Mouse (Mus musculus) liver, embryonic 11.5 days (tissue): ENCODE data around the gene Zfp639. TPM values are rescaled to one million over a fixed set of nuclear protein-coding genes. Genes with fewer than 3 reads are reported as not detected.

Experiments used
- ATAC-seq: fragments of 200-750 bp; cut with Nextera tagmentation; replicated peaks from 2 replicates; pipeline ENCODE4 v1.8.0; 2017; ENCODE audit warnings: moderate number of reproducible peaks, mild to moderate bottlenecking, moderate TSS enrichment, moderate library complexity; ENCODE audit not compliant: low FRiP score
- DNase-seq: peaks from one replicate; pipeline ENCODE4 v3.0.0-alpha.2; 2017; ENCODE audit warnings: low spot score
- H3K27ac ChIP-seq: fragments of 300-500 bp; sonication (generic); 2 replicates; pipeline ENCODE4 v1.5.1; 2014; ENCODE audit warnings: mild to moderate bottlenecking, low read depth, low read length, control low read depth
- H3K27me3 ChIP-seq: fragments of 300-500 bp; sonication (generic); replicated peaks from 2 replicates; pipeline ENCODE4 v1.6.1; 2014; ENCODE audit warnings: low read length, mixed read lengths; ENCODE audit not compliant: control insufficient read depth, insufficient read depth
- H3K36me3 ChIP-seq: fragments of 300-500 bp; sonication (generic); 2 replicates; pipeline ENCODE4 v1.6.1; 2014; ENCODE audit warnings: mild to moderate bottlenecking, low read length, moderate library complexity, mixed read lengths; ENCODE audit not compliant: control insufficient read depth, insufficient read depth
- H3K4me1 ChIP-seq: fragments of 300-500 bp; sonication (generic); replicated peaks from 2 replicates; pipeline ENCODE4 v1.6.1; 2014; ENCODE audit warnings: low read length, mixed read lengths; ENCODE audit not compliant: control insufficient read depth, insufficient read depth
- H3K4me2 ChIP-seq: fragments of 300-500 bp; sonication (generic); 2 replicates; pipeline ENCODE4 v1.6.1; 2014; ENCODE audit warnings: mild to moderate bottlenecking, control low read depth, moderate library complexity
- H3K4me3 ChIP-seq: fragments of 300-500 bp; sonication (generic); 2 replicates; pipeline ENCODE4 v1.5.1; 2014; ENCODE audit warnings: low read depth, low read length, control low read depth
- H3K9ac ChIP-seq: fragments of 300-500 bp; sonication (generic); 2 replicates; pipeline ENCODE4 v1.6.1; 2014; ENCODE audit warnings: low read depth, low read length, control low read depth
- H3K9me3 ChIP-seq: fragments of 300-500 bp; sonication (generic); 2 replicates; pipeline ENCODE4 v1.6.1; 2016; ENCODE audit warnings: low read length, inconsistent platforms, mixed read lengths; ENCODE audit not compliant: control insufficient read depth
- WGBS: fragments of 180-500 bp; shearing (Covaris S2); extraction: QIAGEN DNeasy Blood & Tissue Kit; methylation state at CpG from one replicate; pipeline ENCODE4 v1.1.7; 2014; 5-methylcytosine and 5-hydroxymethylcytosine counted together
- polyA plus RNA-seq: library from polyadenylated mRNA; unstranded; fragments of >200 nt; fragmentation: Nextera tagmentation; extraction: Ambion mirVana; gene quantifications from 2 replicates; pipeline ENCODE4 v1.2.1, GENCODE M21; 2014

Zfp639 gene
- polyA plus RNA-seq, 1 experiment from 2014 or later: 56.5 TPM

DNA sequence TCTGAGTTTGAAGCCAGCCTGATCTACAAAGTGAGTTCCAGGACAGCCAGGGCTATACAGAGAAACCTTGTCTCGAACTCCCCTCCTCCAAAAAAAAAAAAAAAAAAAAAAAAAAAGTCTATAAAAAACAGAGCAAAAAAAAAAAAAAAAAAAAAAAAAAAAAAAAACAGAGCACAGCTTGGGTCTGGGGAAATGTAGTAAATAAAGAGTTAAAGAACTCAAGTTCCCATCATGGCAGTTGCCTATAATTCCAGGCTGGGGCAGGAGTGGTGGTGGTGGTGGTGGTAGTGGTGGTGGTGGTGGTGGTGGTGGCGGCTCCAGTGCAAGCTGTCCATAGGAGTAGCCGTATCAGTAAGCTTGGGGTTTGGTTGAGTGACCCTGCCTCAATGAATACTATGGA, 27.0 kb upstream of the Zfp639 start:
- Histone ChIP-seq H3K36me3 (no peaks in the 10 kb centered on the region), H3K27ac (no peak overlapping the region), H3K4me3 (no peak overlapping the region), H3K9ac (no peak overlapping the region), H3K9me3 (no peaks in the 10 kb centered on the region), H3K4me2 (no peak overlapping the region), H3K4me1 (no peaks in the 10 kb centered on the region), H3K27me3 (no peaks in the 10 kb centered on the region)
- ATAC-seq (no peak), DNase-seq (no peak)
- WGBS: 64% methylated on average over 3 of the region's 3 CpGs

DNA sequence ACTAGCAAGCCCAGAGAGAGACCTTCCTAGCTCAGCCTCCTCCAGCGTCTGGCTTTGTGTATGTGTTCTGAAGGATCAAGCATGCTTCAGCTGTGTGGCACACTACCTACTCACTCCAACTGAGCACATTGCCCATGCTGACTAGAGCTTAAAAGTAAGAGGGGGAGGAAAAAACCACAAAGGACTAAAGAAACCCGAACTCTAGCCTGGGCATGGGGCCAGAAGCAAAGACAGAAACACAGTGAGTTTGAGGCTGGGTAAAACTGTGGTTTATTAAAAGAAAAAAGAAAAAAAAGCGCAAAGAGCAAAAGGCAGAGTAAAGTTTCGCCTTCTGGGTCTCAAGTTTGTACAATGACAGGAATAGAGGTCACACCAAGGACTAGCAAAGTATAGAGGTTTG, 23.5 kb upstream of the Zfp639 start:
- 68% methylated on average over 4 of the region's 4 CpGs for WGBS
- Histone ChIP-seq H3K36me3 (no peaks in the 10 kb centered on the region), H3K4me2 (no peak overlapping the region), H3K9ac (no peak overlapping the region), H3K9me3 (no peaks in the 10 kb centered on the region), H3K27me3 (no peaks in the 10 kb centered on the region), H3K27ac (no peak overlapping the region), H3K4me1 (no peaks in the 10 kb centered on the region), H3K4me3 (no peak overlapping the region)
- no peak for ATAC-seq
- no peak for DNase-seq

DNA sequence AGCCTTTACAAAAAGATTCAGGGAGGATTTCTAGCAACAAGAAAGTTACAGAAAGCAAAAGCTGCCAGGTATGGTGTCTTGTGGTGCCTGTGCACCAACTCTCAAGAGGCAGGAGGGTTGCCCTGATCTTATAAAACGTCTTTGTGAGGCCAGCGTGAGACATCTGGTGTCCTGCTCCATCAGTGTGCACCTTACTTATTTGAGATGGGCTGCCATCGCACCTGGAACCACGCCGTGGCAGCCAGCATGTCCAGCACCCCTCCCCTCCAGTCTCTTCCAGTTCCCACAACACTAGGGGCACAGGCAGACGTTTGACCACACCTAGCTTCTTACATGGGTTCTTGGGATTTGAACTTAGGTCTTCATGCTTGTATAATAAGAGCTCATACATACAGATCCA, 21.9 kb upstream of the Zfp639 start:
- ATAC-seq: no peak
- no peak for DNase-seq
- no peak overlapping the region for H3K4me3 ChIP-seq
- 72% methylated on average over 6 of the region's 6 CpGs for WGBS
- H3K4me1 ChIP-seq: no peaks in the 10 kb centered on the region
- H3K4me2 ChIP-seq: no peak overlapping the region
- H3K36me3 ChIP-seq: no peaks in the 10 kb centered on the region
- no peak overlapping the region for H3K27ac ChIP-seq
- H3K9ac ChIP-seq: no peak overlapping the region
- no peaks in the 10 kb centered on the region for H3K27me3 ChIP-seq
- H3K9me3 ChIP-seq: no peaks in the 10 kb centered on the region

DNA sequence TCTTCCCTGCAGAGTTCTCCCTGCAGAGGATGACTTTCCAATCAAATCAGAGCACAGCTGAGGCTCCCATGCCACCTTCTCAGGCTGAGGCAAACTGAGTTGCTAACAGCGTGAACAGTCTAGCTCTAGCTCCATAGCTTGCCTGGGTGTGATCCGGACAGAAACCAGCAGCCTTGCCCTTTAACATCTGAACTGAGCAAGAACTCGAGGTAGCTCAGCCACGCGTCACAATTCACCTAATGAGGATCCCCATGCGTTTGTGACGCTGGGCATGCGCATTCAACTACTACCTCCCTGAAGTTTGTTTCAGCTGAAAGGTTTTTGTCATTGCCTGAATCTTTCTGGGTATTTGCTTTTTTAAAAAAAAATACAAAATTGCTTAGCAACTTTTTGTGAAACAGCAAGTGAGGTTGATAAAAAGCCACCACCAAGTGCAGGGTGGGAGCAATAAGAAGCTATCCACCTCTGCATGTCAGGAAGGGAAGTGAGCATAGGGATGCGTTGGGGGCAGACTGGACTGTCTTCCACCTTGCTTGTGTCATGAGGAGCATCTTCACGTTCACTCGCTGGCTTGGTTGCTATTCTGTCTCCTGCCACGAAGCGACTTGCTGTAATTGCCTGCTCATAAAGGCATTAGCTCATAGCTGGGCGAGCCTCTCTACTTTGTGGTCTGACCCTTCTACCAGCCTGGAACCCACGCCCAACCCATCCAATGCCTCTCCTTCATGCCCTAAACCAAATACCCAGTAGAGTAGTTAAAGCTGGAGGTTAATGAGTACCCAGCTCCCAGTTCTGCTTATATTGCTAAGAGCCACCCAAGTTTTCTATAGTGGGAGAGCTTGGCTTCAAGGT, 19.8 kb upstream of the Zfp639 start:
- ATAC-seq (no peak), DNase-seq (no peak)
- H3K4me1 ChIP-seq: no peaks in the 10 kb centered on the region
- WGBS: 75% methylated on average over 15 of the region's 15 CpGs
- no peaks in the 10 kb centered on the region for H3K9me3 ChIP-seq
- no peaks in the 10 kb centered on the region for H3K36me3 ChIP-seq
- no peak overlapping the region for H3K9ac ChIP-seq
- no peaks in the 10 kb centered on the region for H3K27me3 ChIP-seq
- no peak overlapping the region for H3K4me2 ChIP-seq
- H3K27ac ChIP-seq: no peak overlapping the region
- H3K4me3 ChIP-seq: no peak overlapping the region

DNA sequence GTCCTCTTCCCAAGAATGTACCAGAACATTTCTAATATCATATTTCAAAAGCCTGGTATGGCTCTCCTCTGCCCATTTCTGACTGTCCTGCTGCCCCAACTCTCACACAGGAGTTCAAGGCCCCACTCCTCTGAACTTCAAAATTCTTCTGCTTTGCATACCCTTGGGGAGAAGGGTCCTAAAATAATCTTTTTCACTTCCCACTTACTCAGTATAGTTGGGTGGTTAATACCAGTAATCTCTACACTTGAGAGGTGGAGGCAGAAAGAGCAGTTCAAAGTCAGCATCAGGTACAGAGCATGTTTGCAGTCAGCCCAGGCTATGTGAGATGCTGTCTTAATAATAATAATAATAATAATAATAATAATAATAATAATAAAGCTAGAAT, 19.1 kb upstream of the Zfp639 start:
- no peaks in the 10 kb centered on the region for H3K9me3 ChIP-seq
- ATAC-seq (no peak), DNase-seq (no peak)
- no peak overlapping the region for H3K27ac ChIP-seq
- H3K9ac ChIP-seq: no peak overlapping the region
- no peaks in the 10 kb centered on the region for H3K36me3 ChIP-seq
- H3K4me3 ChIP-seq: no peak overlapping the region
- no peaks in the 10 kb centered on the region for H3K27me3 ChIP-seq
- H3K4me1 ChIP-seq: no peaks in the 10 kb centered on the region
- no peak overlapping the region for H3K4me2 ChIP-seq

DNA sequence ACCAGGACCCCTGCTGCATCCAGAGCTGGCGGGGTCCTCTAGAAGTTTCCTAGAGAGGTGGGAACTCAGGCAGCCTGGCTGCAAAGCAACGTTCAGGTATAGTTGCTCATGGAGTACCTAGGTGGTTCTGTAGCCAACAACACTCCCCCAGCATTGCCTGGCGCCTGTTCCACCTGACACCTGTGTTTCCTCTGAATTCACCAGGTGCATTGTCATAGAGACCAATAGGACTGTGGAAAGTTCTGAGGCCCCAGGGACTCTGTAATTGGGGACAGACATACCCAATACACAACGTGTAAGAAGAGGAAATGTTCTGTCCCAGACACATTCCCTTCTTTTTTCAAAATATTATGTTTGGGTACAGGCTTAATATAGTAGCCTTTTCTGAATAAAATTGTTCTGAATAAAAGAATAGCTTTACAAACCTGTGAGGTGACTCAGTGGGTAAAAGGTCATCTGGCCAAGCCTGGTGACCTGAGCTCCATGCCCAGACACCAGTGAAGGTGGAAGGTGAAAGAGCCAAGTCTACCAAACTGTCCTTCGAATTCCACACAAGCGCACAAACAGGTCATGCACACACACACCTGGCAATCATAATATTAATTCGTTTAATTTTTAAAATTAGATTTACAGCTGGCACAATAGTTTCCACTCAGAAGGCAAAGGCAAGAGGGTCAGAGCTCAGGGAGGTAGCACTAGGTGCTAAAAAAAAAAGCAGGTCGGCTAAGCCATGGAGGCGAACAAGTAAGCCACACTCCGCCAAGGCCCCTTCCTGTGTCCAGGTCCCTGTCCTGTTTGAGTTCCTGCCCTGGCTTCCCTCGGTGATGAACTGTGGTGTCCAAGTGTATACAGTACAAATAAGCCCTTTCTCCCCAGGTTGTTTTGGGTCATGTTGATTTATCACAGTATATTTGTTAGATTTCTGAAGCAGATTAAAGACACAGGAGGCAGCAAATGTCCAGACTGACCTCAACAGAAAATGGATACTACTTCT, 17.7 kb upstream of the Zfp639 start, which contains the start of gene Kcnmb3:
Gene Kcnmb3, minus strand, starts transcription at position 135 of the 994 bp plus-strand sequence.
- Histone ChIP-seq H3K9ac (no peak within 1 kb of the TSS), H3K4me1 (no peaks in the 10 kb centered on the region), H3K27ac (no peak within 1 kb of the TSS), H3K4me2 (no peak within 1 kb of the TSS), H3K27me3 (no peaks in the 10 kb centered on the region), H3K4me3 (no peak within 1 kb of the TSS), H3K9me3 (no peaks in the 10 kb centered on the region), H3K36me3 (no peaks in the 10 kb centered on the region)
- no peak for DNase-seq
- 69% methylated on average over 11 of the region's 11 CpGs for WGBS
- ATAC-seq: no peak

DNA sequence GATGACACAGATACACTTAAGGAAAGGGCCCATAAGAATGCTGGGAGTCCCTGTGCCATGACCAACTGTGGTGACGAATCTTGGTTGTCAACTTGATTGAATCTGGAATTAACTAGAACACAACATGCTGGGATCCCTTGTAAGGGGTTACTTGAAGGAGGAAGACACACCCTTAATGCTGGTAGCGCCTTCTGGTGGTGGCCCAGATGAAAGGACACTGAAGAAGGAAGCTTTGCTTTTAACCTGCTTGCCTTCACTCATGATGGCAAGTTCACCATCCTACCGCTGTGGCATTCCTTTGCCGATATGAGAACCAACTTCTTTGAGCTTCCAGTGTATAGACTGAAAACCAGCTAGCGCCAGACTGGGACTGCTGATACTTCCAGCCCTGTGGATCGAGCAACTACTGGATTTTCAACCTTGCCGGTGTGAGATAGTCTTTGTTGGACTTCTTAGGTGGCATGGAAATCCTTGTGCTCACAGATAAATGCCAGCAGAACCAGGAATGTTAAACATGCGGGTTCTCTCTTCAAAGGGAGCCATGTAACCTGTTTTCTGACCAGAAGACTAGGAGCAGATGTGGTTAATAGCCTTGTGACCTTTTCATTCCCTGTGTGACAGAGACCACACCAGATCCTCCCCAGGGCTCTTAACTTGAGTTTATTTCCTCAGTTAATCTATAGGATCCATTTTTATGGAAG, 15.5 kb upstream of the Zfp639 start:
- Histone ChIP-seq H3K9ac (no peak overlapping the region), H3K27me3 (no peaks in the 10 kb centered on the region), H3K4me1 (no peaks in the 10 kb centered on the region), H3K27ac (no peak overlapping the region), H3K36me3 (no peaks in the 10 kb centered on the region), H3K9me3 (no peaks in the 10 kb centered on the region), H3K4me2 (no peak overlapping the region), H3K4me3 (no peak overlapping the region)
- WGBS: 73% methylated on average over 8 of the region's 8 CpGs
- ATAC-seq (no peak), DNase-seq (no peak)

DNA sequence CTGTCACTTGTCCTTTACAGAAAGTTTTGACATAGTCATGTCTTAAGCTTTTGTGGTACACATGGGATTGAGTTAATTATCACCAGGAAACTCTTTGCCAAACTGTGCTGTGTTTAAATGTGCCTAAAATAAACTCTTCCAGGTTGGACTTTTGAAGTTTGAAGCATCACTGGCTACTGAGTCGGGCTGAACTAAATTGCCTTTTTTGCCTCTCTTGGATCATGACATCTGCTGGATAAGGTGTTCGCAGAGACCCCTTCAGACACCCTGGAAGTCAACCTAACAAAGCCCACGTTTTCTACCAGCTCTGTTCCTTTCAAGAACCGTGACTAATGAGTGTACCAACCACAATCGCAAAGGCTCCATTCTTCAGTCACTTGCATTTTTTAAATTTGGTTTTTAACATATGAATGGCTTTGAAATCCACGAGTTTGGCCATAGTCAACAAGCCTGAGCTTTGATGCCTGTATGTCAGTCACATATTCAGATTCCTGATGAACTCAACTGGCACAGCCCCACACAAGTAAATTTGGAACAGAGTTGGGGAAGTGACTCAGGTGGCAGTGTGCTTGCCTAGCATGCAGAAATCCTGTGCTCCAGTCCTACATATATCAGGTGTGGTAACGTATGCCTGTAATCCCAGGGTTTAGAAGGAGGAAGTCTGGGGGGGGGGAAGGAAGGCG, 14.8 kb upstream of the Zfp639 start:
- H3K27me3 ChIP-seq: no peaks in the 10 kb centered on the region
- no peak for DNase-seq

More for the DNA sequence above, 14.8 kb upstream of the Zfp639 start:
- ATAC-seq: no peak
- Histone ChIP-seq H3K4me1 (no peaks in the 10 kb centered on the region), H3K27ac (no peak overlapping the region), H3K36me3 (no peaks in the 10 kb centered on the region), H3K9ac (no peak overlapping the region), H3K9me3 (no peaks in the 10 kb centered on the region), H3K4me3 (no peak overlapping the region), H3K4me2 (no peak overlapping the region)
- WGBS: 72% methylated on average over 8 of the region's 8 CpGs
